Mouse (Mus musculus) gonadal fat pad, adult 2 months (tissue): Measurements from ENCODE around the gene Vmn2r115. TPM values are rescaled to one million over a fixed set of nuclear protein-coding genes. Genes with fewer than 3 reads are reported as not detected.
"Not testable (repeated sequence)": the region's sequence is repeated elsewhere in the genome, so short reads cannot be mapped to it uniquely, and the experiment has no call there.

Source experiments
- DNase-seq: peaks from one replicate; pipeline ENCODE4 v3.0.0-alpha.2; 2012; ENCODE audit warnings: low read depth
- polyA plus RNA-seq: library from polyadenylated mRNA; depleted of rRNA; stranded (reverse); fragments of >200 nt; gene quantifications from 2 replicates; pipeline ENCODE4 v1.2.3, GENCODE M21; 2012; rRNA removed

Gene Vmn2r115
- not detected in 2 replicates for polyA plus RNA-seq

DNA sequence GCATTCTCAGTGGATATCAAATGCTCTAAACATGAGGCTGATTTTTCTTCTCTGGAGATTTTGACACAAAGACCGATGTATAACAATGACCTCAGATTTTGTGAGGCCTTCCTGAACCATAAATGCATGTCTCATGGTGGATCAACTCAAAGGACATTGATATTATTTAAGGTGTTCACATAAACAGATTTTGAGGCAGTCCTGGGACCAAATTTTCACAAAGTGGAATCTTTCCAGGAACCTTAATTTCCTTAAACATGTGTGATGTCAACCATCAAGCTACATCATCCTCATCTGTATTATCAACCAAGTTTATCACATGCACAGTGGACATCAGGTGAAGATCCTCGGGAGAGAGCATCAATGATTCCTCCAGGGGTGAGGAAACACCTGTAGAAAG is at the start of gene Vmn2r115:
Gene Vmn2r115, plus strand, starts transcription at position 301 of the 400 bp plus-strand sequence.
- DNase-seq = not testable (repeated sequence)

DNA sequence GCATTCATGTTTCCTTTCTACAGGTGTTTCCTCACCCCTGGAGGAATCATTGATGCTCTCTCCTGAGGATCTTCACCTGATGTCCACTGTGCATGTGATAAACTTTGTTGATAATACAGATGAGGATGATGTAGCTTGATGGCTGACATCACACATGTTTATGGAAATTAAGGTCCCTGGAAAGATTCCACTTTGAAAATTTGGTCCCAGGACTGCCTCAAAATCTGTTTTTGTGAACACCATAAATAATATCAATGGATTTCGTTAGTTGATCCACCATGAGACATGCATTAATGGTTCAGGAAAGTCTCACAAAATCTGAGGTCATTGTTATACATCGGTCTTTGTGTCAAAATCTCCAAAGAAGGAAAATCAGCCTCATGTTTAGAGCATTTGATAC is 31.1 kb upstream of the Vmn2r115 start, which contains the start of gene Vmn2r114:
Gene Vmn2r114, minus strand, starts transcription at position 101 of the 400 bp plus-strand sequence.
- not testable (repeated sequence) for DNase-seq

DNA sequence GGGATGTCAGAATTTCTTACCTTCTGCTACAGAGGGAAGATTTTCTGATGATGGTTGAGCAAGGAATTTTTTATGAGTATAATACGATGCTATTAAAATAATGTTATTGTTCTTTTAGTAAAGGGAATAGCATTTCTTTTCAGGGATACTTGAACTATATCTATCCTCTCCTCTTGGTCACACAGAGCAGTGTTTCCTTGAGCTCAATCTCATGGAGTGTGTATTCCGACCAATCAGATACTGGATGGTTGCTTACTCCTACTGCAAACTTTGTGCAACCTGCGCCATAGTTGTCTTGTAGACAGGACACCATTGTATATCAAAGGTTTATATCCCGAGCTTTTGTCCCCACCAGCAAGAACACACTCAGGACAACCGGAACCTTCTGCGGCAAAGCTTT is 12.9 kb upstream of the Vmn2r115 start:
- no peak for DNase-seq

DNA sequence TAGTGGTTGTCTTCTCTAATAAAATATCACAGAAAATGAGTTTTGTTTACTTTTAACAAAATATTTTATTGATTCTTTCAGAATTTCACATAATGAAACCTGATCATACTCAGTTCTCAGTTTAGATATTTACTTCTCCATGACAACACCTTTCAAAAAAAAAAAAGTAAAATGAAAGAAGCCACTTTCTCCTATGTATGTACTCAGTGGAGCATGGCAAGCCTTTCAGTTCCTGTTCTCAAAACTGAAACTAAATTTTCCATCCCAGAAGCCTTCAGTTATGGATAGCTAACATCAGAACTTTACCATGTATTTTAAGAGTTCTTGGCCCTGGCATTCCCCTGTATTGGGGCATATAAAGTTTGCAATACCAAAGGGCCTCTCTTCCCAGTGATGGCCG is 8.1 kb downstream of the Vmn2r115 start:
- DNase-seq = no peak

DNA sequence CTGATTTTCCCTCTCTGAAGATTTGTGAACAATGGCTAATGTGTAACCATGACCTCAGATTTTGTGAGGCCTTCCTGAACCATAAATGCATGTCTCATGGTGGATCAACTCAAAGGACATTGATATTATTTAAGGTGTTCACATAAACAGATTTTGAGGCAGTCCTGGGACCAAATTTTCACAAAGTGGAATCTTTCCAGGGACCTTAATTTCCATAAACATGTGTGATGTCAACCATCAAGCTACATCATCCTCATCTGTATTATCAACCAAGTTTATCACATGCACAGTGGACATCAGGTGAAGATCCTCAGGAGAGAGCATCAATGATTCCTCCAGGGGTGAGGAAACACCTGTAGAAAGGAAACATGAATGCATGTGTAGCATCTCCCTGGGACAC is 40.8 kb downstream of the Vmn2r115 start, which contains the start of gene Vmn2r116:
Gene Vmn2r116, plus strand, starts transcription at position 301 of the 400 bp plus-strand sequence.
- not testable (repeated sequence) for DNase-seq

Other genes with a start within 250 kb of the Vmn2r115 start
- gene Zfp40, start 150.5 kb upstream of the Vmn2r115 start, polyA plus RNA-seq = 2.6 and 2.7 TPM in 2 replicates
- gene Vmn2r114, start 31.2 kb upstream of the Vmn2r115 start, polyA plus RNA-seq = not detected in 2 replicates
- gene Vmn2r116, start 40.9 kb downstream of the Vmn2r115 start, polyA plus RNA-seq = not detected in 2 replicates
- gene Vmn2r117, start 136.0 kb downstream of the Vmn2r115 start, polyA plus RNA-seq = not detected in 2 replicates
- gene Zfp213, start 220.5 kb downstream of the Vmn2r115 start, polyA plus RNA-seq = 19.7 and 20.4 TPM in 2 replicates